Mouse (Mus musculus): Measurements from ENCODE around the gene Ccdc84.

Gene Ccdc84

DNA sequence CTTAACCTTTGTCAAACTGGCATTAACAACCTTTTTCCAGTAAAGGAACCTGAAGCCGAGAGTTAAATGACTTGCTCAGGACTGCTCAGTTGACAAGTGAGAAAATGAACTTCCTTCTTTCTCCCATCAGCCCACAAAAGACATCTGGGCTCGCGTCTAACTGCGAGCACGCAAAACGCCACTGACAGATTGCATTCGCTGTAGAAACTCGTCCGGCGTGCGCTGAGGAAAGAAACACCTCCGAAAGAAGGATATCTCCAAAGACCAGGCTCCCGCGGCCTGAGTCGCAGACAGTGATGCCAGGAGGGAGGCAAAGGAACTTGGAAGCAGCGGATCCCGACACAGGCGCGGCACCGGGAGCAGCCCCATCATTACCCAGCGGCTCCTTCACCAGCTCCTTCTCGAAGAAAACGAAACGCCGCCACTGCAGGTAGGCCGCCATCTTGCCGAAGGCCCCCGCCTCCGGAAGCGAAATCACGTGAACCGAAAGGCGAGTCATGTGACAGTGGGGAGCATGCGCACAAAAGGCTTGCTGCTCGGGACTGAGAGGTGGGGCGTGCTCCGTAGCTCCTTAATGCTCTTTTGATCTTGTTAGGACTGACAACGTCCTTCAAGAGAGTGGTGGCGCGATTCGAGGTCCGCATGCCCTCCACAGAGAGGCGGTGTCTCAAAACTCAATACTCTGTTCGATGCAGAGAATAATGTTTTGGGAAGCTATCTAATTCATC is 57.0 kb downstream of the Ccdc84 start, which contains the start of gene Vps11:
TSS of gene Vps11 (minus strand) at position 481 of the 728 bp plus-strand sequence.
- peak; percentile 96 to 98 for DNase-seq

Measured in cerebellum, postnatal 14 days (tissue).